Mouse (Mus musculus) right cerebral cortex, postnatal 25 days (tissue): ENCODE data around the gene Ndc80.
"Not testable (repeated sequence)": the region's sequence is repeated elsewhere in the genome, so short reads cannot be mapped to it uniquely, and the experiment has no call there.

Source experiments
- DNase-seq: peaks from one replicate; pipeline ENCODE4 v3.0.0; 2022

Gene Ndc80

DNA sequence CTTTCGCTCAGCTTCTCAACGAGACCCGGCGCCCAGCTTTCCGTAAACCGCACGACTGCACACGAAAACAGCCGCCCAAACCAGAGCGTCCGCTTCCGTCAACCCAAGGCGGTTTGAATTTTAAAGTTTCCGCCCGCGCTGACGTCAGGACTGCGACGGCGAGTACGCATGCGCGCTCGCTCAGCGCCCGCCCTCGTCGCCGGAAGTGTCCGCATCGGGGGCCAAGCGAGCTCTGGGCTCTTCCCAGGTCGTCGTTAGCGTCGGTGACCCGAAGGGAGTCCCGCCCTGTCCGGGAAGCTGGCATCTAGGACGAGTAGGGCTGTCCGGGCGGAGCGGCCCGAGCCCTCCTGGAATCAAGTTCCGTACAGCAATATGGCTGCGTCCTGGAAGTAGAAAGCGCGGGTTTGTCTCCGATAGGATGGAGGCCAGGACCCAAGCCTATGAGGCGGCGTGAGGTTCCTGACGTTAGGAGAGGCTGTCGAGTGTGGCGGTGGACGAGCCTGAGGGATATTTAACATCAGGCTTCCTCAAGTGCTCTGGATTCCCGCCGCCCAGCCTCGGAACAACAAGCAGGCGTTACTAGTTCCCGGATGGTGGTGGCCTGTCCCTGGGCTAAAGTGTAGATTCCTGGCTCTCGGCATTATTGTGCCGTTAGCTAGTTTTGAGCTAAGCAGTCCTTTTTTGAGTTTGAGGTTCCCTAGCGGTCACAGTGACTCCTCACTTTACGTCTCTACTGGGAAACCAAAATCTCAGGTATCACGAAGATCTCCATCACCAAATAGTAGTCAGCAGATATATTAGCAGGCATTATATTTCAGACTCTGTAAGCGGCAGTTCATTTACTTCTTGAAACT is at the start of gene Ndc80:
Ndc80 (minus strand) TSS at position 147 of the 854 bp plus-strand sequence.
- DNase-seq = peak; percentile 90

DNA sequence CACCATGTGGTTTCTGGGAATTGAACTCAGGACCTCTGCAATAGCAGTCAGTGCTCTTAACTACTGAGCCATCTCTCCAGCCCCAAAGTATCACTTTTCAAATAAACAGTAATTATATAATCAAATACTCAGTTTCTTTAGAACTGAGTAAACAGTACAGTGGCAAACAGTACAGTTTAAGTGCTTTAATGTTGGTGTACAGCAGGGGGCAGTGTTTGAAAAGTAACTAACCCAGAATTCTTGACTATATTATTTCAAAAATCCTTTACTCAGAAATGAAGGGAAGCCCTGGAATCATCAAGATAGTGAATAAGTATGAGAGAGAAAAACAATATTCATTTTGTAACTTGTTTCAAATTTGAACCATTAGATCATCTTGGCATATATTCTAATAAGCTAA is 35.0 kb upstream of the Ndc80 start:
- no peak for DNase-seq

DNA sequence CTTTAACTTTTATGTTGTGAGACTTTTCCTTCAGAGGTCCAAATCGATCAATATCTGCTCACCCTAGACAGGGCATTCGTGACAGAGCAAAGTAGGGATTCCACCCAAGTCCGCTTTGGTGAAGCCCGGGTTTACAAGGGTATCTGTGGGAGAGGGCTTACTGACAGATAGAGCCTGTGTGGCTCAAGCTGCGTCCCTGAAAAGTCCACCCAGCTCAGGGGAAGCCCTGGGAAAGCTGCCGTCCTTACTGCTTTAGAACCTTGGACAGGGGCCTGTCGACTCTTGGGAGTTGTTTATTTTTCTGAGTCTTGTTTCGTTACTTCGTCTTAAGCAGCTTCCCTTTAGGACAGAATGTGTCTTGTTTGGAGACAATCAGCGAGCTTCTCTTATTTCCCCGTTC is 26.2 kb upstream of the Ndc80 start:
- DNase-seq = no peak

DNA sequence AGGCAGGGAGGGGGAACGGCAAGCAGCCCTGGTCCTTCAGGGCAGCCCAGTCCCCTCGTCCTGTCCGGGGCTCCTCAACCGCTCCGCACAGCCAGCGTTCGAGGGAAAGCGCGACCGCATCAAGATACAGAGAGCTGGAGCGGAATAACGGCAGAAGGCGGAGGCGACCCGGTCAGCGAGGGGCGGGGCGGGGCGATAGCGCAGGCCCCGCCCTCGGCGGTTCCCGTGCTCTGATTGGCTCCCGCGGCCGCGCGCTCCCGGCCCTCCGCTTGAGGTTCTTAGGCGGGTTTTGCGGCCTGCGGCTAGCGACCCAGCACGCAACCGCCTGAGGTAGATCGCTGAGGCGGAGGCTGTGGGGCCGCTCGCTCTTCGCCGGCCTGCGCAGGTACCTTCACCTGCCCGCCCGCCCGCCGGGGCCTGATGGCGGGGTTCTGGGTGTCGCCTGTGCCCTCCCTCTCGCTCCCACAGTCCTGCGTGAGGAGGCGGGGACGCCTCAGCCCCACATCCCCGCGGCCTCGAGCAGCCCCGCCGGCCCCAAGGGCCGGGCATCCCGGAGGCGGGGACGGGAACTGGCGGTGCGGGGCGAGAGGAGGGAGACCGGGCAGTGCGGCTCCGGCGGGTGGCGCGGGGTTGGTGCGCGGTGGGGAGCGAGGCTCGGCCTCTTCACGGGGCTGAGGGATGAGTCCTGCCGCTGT is 25.2 kb upstream of the Ndc80 start, which contains the start of gene Spdya:
Spdya (plus strand) TSS at position 305 of the 695 bp plus-strand sequence.
- peak; percentile 86 for DNase-seq

DNA sequence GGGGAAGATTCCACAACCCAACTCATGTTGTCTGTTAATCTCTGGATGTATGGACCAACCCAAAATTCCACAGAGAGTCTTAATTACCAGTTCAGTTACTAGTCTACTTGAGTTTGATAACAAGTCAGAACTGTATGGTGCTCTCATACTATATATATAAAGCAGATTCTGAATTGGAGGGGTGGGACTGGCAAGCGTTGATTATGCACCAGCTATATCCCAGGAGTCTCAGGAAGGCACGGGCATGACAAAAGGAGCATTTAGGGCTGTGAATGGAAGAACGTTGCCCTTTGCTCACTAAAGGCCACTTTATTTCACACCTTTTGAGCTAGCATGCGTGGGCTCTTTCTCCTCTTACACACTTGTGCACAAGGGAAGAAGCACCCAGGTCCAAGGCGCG is 24.7 kb upstream of the Ndc80 start:
- DNase-seq = no peak

DNA sequence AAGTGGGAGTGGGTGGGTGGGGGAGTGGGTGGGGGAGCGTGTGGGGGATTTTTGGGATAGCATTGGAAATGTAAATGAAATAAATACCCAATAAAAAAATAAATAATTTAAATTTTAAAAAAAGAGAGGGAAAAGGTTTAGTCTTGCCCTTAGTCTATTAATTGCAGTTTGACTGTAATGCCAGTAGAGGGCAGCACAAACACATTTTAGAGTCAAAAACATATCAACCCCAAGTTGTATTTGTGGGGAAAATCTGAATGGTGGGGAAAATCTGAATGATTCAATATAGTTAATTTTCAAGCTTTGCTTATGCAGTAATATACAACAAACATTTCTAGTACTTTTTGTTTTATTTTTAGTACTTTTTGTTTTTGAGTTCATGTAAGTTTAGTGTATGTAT is 21.9 kb upstream of the Ndc80 start:
- no peak for DNase-seq

DNA sequence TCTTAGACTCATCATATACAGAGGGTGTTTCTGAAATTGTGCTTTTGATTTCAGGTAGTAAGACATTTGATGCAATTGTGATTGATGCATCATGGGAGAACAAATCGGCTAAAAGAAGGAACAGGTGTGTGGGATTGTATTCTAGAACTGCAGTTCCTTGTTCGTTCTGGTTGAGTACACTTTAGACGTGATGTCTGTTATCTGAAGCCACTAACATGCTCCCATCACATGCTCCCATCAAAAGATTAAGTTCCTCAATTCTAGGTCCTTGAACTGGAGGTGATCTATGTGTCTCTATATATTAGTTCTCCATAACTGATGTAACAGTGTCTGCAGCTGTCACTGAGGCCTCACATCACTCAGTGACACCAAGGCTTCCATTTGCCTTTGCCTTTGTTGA is 10.5 kb upstream of the Ndc80 start:
- DNase-seq = no peak

DNA sequence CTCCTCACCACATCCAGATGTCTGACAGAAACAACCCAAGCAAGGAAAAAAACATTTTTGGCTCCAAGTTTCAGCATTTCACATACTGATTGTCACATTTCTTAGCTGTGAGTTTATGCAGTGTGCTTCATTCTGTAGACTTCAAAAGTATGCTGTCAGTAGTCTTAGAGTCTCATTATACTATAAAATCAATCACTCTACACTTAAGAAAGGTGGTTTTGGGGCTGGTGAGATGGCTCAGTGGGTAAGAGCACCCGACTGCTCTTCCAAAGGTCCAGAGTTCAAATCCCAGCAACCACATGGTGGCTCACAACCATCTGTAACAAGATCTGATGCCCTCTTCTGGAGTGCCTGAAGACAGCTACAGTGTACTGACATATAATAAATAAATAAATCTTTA is 8.9 kb upstream of the Ndc80 start:
- not testable (repeated sequence) for DNase-seq

DNA sequence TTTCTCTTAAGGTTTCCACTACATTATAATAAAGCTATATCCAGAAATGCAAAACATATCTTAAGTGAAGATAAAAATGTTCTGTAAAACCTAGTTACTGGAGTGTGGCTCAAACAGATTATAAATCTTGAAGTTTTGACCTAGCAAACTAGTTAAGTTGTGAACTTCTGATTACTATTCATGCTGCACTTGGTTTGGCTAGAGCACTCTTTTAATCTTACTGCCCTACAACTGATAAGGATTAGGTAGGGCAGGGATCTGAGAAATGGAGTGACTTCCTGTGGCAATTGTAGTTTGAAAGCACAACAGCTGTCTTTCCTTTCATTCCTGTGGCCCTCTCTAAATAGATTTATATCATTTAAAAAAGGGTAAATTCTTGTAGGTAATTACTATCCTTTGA is 1.4 kb upstream of the Ndc80 start:
- no peak for DNase-seq

DNA sequence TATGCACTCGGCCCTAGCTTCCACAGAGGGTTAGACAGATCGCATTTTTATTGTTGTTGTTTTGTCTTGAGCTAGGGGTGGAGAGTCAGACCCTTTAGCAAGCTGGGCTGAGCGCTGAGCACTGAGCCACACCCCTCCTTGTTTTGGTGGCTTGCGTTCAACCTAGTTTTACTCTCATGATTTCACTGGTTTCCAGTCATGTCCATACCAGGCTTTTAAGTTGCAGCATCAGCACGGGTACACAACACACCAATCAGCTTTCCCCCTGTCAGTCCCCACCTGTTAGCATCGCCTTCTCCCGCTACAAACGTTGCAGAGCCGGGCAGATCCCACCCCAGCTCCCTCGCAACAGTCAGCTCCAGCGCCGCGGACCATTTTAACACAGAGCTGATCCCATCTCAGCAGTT is 352 bp downstream of the Ndc80 start:
- DNase-seq = no peak

DNA sequence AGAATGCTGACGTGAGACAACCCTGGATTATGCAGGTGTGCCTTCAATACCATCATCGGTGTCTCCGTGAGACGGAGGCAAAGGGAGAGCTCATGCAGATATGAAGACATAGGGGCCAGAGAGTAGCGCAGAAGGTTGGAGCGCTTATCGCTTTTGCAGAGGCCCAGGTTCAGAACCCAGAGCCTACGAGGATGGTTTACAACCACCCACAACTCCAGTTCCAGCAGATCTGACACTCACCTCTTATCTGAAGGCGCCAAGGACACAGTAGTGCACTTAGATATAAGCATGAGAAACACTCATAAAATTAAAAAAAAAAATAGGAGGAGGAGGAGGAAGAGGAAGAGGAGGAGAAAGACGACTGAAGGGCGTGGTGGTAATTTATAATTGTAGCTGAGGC is 16.4 kb downstream of the Ndc80 start:
- DNase-seq = no peak

DNA sequence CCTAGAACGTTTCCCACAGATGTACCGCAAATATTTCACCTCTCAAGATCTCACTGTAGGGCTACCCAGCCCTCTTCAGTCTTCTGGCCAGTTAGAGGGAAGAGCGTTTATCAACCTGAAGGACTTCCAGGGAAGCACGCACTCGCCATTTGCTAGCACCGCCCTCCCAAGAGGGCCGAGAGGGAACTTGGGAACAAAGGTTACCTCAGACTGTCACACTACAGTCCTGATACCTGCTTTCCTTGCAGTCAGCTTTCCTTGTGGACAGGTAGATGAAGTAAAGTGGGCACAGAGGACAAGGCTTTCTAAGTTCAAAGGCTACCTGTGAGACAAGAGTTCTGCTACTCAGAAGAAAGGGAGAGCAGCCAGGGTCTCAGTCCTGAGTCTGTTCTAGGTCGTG is 19.8 kb downstream of the Ndc80 start:
- no peak for DNase-seq

DNA sequence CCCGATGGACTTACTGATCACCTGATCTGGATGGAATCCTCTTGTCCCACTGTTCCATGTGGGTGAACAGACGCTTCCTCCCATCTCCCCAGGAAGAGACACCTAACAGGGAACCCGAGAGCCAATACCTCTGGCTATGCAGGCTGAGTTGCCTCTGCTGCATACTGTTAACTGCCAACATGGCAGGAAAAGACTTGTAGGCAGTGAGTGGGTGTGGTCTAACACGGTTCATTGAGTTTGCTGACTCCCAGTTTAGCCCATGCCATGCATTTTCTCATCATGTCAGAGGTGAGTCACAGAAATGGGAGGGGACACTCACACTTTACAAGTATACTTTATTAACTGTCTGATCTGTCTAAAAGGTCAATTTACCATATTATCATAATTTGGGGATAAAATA is 30.9 kb downstream of the Ndc80 start:
- DNase-seq = no peak

DNA sequence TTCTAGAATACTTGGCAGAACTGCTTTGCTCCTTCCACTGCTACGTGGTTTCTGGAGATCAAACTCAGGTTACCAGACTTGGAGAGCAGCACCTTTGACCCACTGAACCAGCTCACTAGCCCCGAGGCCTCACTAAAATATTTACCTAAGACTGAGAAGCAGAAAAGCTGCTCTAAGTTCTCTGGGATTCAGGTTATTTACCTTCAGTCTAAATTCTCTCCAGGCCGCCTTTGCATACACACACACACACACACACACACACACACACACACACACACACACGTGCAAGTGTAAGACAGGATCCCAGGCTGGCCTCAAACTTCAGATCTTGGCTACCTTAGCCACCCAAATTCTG is 35.3 kb downstream of the Ndc80 start:
- DNase-seq = no peak

DNA sequence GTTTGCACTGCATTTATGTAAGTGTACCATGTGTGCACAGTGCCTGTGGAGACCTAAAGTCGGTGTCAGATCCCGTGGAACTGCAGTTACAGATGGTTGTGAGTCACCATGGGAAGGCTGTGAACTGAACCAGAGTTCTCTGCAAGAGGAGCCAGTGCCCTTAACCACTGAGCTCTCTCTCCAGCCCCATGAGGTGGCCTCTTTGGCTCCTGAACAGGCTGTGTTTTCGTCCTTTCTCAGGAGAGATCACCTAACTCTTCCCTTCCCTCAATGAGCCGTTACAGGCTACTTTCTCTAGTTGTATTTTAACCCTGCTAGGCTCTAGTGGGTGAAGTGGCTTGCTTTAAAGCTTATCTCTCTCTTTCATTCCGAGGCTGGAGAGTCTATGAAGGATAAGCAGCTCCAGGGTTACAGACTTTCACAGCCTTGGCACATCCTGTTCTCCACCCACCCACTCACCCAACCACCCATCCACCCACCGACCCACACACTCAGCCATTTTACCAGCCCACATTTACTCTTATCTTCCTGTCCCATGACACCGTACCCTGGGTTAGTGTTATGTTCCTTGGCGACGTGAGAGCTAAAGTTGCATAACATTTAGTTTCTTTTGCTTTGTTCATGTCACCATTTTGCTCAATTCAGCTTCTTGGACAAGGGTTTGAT is 35.9 kb downstream of the Ndc80 start:
- DNase-seq = no peak

DNA sequence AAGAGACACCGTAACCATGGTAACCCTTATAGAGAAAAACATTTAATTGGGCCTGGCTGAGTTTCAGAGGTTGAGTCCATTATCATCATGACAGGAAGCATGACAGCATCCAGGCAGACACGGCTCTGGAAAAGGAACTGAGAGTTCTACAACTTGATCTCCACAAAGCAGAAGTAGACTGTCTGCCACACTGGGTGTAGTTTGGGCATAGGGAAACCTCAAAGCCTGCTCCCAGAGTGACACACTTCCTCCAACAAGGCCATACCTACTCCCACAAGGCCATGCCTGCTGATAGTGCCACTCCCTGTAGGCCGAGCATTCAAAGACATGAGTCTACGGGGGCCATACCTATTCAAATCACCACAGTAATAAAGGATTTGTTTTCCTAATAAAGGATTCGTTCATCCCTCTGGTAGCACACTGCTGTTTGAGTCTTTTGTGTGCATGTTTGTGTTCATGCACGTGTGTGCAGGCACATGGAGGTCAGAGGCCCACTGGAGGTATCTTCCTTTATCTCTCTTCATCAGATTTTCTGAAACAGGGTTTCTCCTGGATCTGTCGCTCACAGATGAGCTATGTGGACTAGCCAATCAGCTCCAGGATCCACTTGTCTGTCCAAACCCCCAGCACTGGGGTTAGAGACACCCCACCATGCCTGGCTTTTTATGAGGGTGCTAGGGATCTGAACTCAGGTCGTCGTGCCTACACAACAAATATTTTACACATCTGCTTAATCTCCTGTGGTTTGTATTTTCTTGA is 36.8 kb downstream of the Ndc80 start:
- DNase-seq = no peak

DNA sequence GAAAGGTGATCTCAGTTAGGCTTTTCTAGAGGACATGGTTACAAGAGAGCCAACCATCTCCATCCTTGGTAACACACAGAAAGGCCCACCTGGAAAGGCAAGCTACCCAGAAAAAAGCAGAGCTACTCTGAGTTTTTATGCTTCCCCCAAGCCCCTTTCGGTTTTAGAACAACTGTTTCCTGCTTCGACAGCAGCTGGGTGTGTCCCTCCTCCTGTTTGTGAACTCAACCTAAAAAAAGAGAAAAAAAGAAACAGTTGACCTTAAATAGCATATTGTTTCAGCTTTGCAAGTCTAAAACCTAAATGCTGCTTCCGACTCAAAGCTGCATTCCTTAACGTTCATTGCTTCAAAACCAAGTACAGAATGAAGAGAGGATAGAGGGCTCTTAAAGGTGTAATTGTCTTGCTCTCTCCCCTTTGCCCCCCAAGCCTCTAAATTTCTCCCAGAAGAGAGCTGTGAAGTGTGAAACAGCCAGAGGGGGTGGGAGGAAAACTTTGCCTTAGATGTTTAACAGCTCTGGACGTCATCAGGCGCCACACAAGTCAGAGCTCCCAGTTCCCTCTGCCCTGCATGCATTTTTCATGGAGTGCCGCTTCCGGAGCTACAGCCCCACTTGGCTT is 40.3 kb downstream of the Ndc80 start:
- no peak for DNase-seq

DNA sequence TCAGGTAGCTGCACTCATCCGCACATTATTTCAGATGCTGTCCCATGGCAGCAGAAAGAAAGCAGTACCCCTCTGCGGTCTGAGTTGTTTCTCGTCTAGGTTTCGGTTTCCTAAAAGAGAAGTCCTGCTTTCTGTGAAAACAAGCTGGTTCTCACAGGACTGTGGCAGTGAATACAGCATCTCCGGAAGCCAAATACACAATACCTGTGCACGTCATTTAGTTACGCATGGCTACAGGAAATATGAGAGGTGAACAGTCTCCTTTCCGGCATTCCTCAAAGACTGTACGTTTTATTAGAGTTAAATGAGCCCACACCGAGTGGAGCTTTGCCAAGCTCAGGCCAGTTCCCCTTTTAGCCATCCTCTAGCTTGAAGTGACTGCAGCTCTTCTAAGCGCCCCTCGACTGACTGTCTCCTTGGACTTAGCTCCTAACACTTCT is 40.8 kb downstream of the Ndc80 start:
- DNase-seq = peak; percentile 8

DNA sequence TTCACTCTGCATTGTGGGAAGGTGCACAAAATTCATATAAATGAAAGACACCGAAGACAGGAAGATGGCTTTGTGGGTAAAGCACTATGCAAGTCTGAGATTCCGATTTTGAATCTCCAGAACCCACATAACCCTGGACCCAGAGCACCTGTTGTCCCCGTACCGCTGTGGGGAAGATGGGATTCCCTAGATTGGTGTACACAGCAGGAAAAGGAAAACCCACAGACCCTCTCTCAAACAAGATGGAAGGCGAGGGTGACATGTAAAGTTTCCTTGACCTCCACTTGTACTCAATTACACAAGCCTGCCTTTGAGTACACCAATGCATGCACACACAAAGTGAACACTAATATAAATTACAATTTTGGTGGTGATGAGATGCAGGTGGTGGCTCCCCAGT is 41.9 kb downstream of the Ndc80 start:
- DNase-seq = no peak

DNA sequence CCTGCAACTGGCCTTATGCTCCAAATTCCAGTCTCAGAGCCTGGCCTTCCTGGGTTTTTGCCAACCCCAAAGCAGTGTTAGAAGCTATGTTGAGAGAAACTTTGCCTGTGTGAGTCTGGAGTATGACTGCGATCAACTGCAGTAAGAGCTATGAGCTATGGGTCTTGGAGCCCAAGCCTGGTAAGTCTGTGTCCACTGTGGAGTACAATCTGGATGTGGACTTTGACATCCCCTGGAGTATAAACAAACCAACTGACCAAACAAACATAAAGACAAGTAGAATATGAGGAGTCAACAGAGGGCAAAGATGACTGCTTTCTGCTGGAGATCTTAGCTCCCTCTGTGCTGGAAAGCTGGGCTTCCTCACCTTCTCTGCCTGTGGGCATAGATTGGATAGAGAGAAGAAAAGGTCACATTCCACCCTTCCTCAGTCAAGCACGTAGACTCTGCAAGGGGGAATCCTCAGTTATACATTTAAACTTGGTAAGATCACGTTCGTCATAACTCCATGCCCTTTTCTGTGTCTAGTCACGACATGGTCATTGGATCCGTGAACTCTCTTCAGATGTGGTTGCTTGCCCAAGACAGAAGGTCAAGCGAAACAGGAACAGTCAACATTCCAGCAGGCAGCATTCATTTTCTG is 43.1 kb downstream of the Ndc80 start:
- DNase-seq = no peak

DNA sequence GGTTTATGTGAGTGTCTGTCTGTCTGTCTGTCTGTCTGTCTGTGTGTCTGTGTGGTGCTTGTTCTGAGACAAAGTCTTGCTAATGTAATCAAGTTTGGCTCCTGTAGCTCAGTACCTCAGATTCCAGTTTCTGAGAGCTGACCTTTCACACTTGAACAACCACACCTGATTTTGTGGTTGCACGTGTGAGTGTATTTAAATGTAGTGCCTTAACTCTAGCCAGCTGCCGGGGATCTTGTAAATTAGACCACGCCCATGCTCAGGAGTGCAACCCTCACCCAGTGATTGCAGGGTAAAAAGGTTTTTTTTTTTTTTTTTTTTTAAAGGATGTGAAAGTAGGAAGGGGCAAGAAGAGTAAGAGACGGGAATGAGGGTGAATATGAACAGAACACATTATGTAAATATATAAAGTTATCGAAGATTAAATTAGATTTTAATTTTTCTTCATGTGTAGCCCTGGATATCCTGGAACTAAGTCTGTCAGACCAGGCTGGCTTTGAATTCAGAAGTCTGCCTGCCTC is 47.2 kb downstream of the Ndc80 start:
- DNase-seq = no peak

DNA sequence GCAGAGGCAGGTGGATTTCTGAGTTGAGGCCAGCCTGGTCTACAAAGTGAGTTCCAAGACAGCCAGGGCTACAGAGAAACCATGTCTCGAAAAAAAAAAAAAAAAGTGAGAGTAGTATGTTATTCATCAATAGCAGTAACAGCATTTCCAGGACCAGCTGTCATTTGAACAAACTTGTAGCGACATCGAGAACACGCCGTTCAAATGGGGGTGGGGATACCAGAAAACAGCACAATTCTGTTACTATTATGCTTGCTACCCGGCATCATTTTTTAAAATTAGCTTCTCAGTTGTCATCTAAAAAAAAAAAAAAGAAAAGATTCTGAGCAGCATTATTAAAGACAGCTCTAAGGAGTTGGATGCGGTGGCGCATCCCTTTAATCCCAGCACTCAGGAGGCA is 49.2 kb downstream of the Ndc80 start:
- no peak for DNase-seq
